Mouse (Mus musculus) lung, adult 2 months (tissue): Measurements from ENCODE around the gene Ak6.

Source experiments
- CTCF ChIP-seq: fragments of 200-500 bp; IDR thresholded peaks from 2 replicates; pipeline ENCODE4 v1.5.1; 2011; ENCODE audit warnings: mild to moderate bottlenecking, low read length, control low read depth; ENCODE audit not compliant: insufficient read depth
- POLR2A ChIP-seq: fragments of 200-500 bp; IDR thresholded peaks from 2 replicates; pipeline ENCODE4 v1.6.1; 2011; ENCODE audit warnings: low read depth, mild to moderate bottlenecking, control low read depth, low read length, borderline replicate concordance; ENCODE audit errors: extremely low read depth

DNA sequence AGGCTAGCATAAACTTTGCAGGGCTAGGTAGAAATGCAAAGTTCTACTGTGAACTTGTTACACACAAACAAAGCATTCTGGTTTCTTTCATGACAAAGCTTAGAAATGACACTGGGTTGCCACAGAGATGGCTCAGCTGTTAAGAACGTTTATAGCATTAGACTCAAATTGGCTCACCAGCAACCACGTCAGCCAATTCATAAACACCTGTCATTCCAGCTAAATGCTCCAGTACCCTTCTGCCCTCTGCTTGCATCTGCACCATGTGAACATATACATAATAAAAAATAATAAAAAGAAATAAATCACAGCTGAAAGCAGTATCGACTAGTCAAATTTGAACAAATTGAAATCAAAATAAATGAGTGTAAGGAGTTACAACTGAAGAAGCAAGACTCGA, 28.5 kb upstream of the Ak6 start:
- TF ChIP-seq POLR2A (no peak), CTCF (no peak)
